Mouse (Mus musculus) stomach, postnatal 0 days (tissue): ENCODE results near the gene Nxnl2. TPM values are rescaled to one million over a fixed set of nuclear protein-coding genes. Genes with fewer than 3 reads are reported as not detected.

Experiments used
- ATAC-seq: fragments of 200-750 bp; cut with Nextera tagmentation; 2 replicates; pipeline ENCODE4 v1.8.0; 2017; ENCODE audit not compliant: low FRiP score, low TSS enrichment
- DNase-seq: peaks from one replicate; pipeline ENCODE4 v3.0.0-alpha.2; 2016; ENCODE audit warnings: low spot score
- H3K27ac ChIP-seq: fragments of 300-500 bp; sonication (generic); replicated peaks from 2 replicates; pipeline ENCODE4 v1.5.1; 2014; ENCODE audit warnings: mild to moderate bottlenecking, control low read depth
- H3K27me3 ChIP-seq: fragments of 300-500 bp; sonication (generic); 2 replicates; pipeline ENCODE4 v1.6.1; 2014; ENCODE audit warnings: low read length; ENCODE audit not compliant: control insufficient read depth, insufficient read depth
- H3K36me3 ChIP-seq: fragments of 300-500 bp; sonication (generic); 2 replicates; pipeline ENCODE4 v1.6.1; 2014; ENCODE audit warnings: low read length, mixed read lengths; ENCODE audit not compliant: control insufficient read depth, insufficient read depth
- H3K4me1 ChIP-seq: fragments of 300-500 bp; sonication (generic); replicated peaks from 2 replicates; pipeline ENCODE4 v1.6.1; 2014; ENCODE audit warnings: antibody characterized with exemption; ENCODE audit not compliant: control insufficient read depth, insufficient read depth
- H3K4me2 ChIP-seq: fragments of 300-500 bp; sonication (generic); replicated peaks from 2 replicates; pipeline ENCODE4 v1.6.1; 2014; ENCODE audit warnings: low read depth, mild to moderate bottlenecking, control low read depth, moderate library complexity
- H3K4me3 ChIP-seq: fragments of 300-500 bp; sonication (generic); 2 replicates; pipeline ENCODE4 v1.5.1; 2014; ENCODE audit warnings: low read depth, low read length, control low read depth
- H3K9ac ChIP-seq: fragments of 300-500 bp; sonication (generic); 2 replicates; pipeline ENCODE4 v1.6.1; 2014; ENCODE audit warnings: mild to moderate bottlenecking, low read length, control low read depth, mixed read lengths
- H3K9me3 ChIP-seq: fragments of 300-500 bp; sonication (generic); 2 replicates; pipeline ENCODE4 v1.6.1; 2016; ENCODE audit warnings: low read length; ENCODE audit not compliant: control insufficient read depth
- CTCF ChIP-seq: IDR thresholded peaks from 2 replicates; pipeline ENCODE4 v1.5.1; 2016; ENCODE audit warnings: antibody characterized with exemption, low read depth, mild to moderate bottlenecking, moderate library complexity
- EP300 ChIP-seq: optimal IDR thresholded peaks from 2 replicates; pipeline ENCODE3; 2016; ENCODE audit warnings: antibody characterized with exemption
- WGBS: fragments of 180-500 bp; shearing (Covaris S2); extraction: QIAGEN DNeasy Blood & Tissue Kit; methylation state at CpG from one replicate; pipeline ENCODE4 v1.1.7; 2014; 5-methylcytosine and 5-hydroxymethylcytosine counted together
- polyA plus RNA-seq: library from polyadenylated mRNA; unstranded; fragments of >200 nt; fragmentation: Nextera tagmentation; extraction: Ambion mirVana; gene quantifications from 2 replicates; pipeline ENCODE4 v1.2.1, GENCODE M21; 2015

Nxnl2 gene
- polyA plus RNA-seq, 1 experiment from 2014 or later: 4.6 TPM

DNA sequence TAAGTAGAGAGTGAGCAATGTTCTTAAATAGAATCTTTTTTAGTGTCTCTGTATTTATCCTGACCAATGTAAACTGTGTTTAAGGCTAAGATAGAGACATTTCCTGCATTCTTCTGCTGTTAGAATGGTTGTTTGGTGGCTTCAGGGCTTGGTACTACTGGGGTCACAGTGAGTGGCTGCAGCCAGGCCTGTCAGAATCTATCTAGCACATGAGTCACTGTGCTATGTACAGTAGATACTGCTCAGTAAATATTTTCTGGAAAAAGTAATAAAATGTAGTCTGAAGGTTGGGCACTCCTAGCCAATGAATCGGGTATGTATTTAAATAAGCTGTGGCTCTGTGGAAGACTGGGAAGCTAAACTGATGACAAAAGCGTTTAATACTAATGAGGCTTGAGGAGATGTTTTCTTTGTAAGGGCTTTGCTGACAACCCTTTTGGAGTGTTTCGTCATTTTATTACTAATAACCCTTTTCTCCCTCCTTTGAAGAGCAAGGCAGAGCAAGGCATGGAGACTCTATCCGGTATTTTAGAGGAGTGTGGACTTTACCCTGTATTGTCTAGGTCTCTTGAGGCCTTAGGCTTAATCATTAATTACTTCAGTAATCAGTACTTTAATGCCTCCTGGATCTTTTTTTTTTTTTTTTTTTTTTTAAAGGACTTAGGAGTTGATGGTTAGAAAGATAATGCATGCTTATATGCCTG, 17.7 kb upstream of the Nxnl2 start:
- TF ChIP-seq CTCF: no peak
- no peak for TF ChIP-seq EP300
- WGBS: 55% methylated on average over 4 of the region's 4 CpGs
- H3K4me2 ChIP-seq: no peak overlapping the region
- peak; percentile 55 for DNase-seq
- no peaks in the 10 kb centered on the region for H3K4me1 ChIP-seq
- no peaks in the 10 kb centered on the region for H3K9me3 ChIP-seq
- no peak overlapping the region for H3K9ac ChIP-seq
- no peak overlapping the region for H3K4me3 ChIP-seq
- no peaks in the 10 kb centered on the region for H3K27me3 ChIP-seq
- peak; percentile 97 for ATAC-seq
- H3K36me3 ChIP-seq: peaks cover 3% of the 10 kb centered on the region
- H3K27ac ChIP-seq: peak overlapping the region; percentile 78

DNA sequence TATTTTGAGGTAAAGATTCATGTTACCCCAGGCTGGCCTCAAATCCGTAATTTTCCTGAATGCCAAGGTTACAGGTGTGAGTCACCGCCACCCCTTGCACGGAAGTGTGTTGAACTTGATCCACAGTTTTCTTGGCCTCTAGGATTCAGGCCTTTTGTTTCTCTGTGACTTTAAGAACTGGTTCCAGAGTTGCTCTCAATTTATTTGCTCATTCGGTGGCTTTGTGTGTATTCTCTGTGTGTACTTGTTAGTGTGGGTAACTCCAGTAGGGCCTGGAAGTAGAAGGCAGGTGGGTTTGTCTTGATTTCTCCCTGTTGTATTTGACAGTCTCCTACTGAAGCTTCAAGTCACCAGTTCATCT, 17.2 kb upstream of the Nxnl2 start:
- Histone ChIP-seq H3K27ac (peak overlapping the region; percentile 78), H3K36me3 (peaks cover 3% of the 10 kb centered on the region; the same call in 1 of the 2 replicates), H3K27me3 (no peaks in the 10 kb centered on the region), H3K9ac (no peak overlapping the region), H3K9me3 (no peaks in the 10 kb centered on the region), H3K4me2 (no peak overlapping the region), H3K4me1 (no peaks in the 10 kb centered on the region), H3K4me3 (no peak overlapping the region)
- TF ChIP-seq EP300: no peak
- no peak for TF ChIP-seq CTCF
- DNase-seq: peak; percentile 55
- WGBS: 55% methylated on average over 4 of the region's 4 CpGs
- ATAC-seq: peak; percentile 73

GRCm38 (mm10) chr13:51155178-51156013, 15.4 kb upstream of the Nxnl2 start:
- H3K4me3 ChIP-seq: no peak overlapping the region
- H3K36me3 ChIP-seq: peaks cover 3% of the 10 kb centered on the region; the same call in 1 of the 2 replicates
- no peak for TF ChIP-seq EP300
- no peak for TF ChIP-seq CTCF
- no peak overlapping the region; the same call in 1 of the 2 replicates for H3K4me2 ChIP-seq
- DNase-seq (no peak), ATAC-seq (no peak)
- no peaks in the 10 kb centered on the region for H3K4me1 ChIP-seq
- H3K27me3 ChIP-seq: no peaks in the 10 kb centered on the region
- H3K27ac ChIP-seq: 0 out of 2 replicates have a peak overlapping the region, but pooled peaks have one; percentile 58
- no peaks in the 10 kb centered on the region for H3K9me3 ChIP-seq
- 53% methylated on average over 15 of the region's 15 CpGs for WGBS
- no peak overlapping the region for H3K9ac ChIP-seq

- H3K9me3 ChIP-seq: no peaks in the 10 kb centered on the region
- no peaks in the 10 kb centered on the region for H3K4me1 ChIP-seq
- H3K27me3 ChIP-seq: no peaks in the 10 kb centered on the region
- WGBS: 84% methylated on average over 6 of the region's 6 CpGs
- 0 out of 2 replicates have a peak overlapping the region, but pooled peaks have one; percentile 58 for H3K27ac ChIP-seq
- H3K36me3 ChIP-seq: 0 out of 2 replicates have a peak, but pooled peaks cover 3% of the 10 kb centered on the region
- ATAC-seq (no peak), DNase-seq (no peak)
- no peak overlapping the region for H3K4me2 ChIP-seq
- H3K9ac ChIP-seq: no peak overlapping the region
- H3K4me3 ChIP-seq: no peak overlapping the region
- no peak for TF ChIP-seq CTCF
- no peak for TF ChIP-seq EP300
Observed at GRCm38 (mm10) chr13:51156014-51156386, 14.8 kb upstream of the Nxnl2 start.

GRCm38 (mm10) chr13:51157291-51157690, 13.5 kb upstream of the Nxnl2 start:
- H3K36me3 ChIP-seq: 0 out of 2 replicates have a peak, but pooled peaks cover 3% of the 10 kb centered on the region
- DNase-seq (no peak), ATAC-seq (no peak)
- H3K4me2 ChIP-seq: no peak overlapping the region
- H3K4me1 ChIP-seq: no peaks in the 10 kb centered on the region
- TF ChIP-seq EP300 (no peak), CTCF (no peak)
- no peaks in the 10 kb centered on the region for H3K27me3 ChIP-seq
- H3K4me3 ChIP-seq: no peak overlapping the region
- no peaks in the 10 kb centered on the region for H3K9me3 ChIP-seq
- 76% methylated on average over 3 of the region's 3 CpGs for WGBS
- no peak overlapping the region for H3K27ac ChIP-seq
- H3K9ac ChIP-seq: no peak overlapping the region

DNA sequence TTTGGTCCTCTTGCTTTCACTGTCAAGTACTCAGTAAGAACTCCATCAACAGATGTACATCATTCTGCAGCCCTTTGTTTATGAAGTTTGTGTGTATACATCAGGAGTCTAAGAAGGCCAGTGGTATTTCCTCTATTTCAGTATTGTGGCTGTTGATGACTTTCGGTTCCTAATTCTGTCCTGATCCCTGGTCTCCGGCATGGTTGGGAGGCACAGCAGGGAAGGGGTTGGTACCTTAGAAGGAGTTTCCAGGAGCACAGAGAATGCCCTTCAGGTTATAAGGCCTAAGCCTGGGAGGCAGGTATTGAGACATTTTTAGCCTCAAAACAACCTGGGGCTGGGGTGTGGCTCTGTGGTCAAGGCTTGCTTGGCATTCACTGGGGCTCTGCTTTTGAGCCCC, 9.2 kb upstream of the Nxnl2 start:
- ATAC-seq (no peak), DNase-seq (no peak)
- TF ChIP-seq EP300 (no peak), CTCF (no peak)
- no peak overlapping the region for H3K4me2 ChIP-seq
- no peaks in the 10 kb centered on the region for H3K27me3 ChIP-seq
- no peak overlapping the region for H3K9ac ChIP-seq
- H3K9me3 ChIP-seq: no peaks in the 10 kb centered on the region
- no peak overlapping the region for H3K27ac ChIP-seq
- 54% methylated on average over 2 of the region's 2 CpGs for WGBS
- no peaks in the 10 kb centered on the region for H3K36me3 ChIP-seq
- H3K4me3 ChIP-seq: no peak overlapping the region
- no peaks in the 10 kb centered on the region for H3K4me1 ChIP-seq
